16 mouse cellular contexts compared by ENCODE assay signal in the genomic region with DNA sequence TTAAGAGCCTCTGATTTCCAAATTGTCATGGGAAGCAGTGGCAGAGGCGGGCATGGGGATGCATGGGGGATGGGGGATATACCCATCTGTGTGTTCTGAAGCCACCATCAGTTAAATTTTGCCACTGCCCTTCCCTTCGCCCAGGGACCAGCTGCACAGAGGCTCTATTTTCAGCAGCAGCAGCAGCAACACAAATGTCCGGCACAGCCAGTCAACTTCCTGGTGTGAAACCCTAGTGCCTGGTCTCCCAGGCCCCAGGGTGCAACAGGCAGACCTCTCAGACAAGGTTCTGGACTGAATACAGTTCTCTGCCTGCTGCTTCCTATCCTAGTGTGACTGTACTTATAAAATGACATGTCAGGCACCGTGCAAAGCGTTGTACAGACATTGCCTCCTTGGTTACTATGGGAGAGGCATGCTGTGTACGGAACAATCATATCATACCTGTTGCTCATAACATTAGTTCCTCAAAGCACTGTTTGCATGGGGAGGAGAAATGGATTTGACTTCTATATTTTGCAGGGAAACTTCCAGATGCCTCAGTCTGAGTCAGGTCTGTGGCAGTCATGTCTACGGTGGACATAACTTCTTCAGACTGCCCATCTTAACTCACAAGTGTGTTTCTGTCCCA.
A peak's percentile ranks its signal among the peaks of the same experiment; 100 is the strongest.
DNase-seq lines count a peak whose midpoint lies in the region; ATAC-seq and TF ChIP-seq lines count a peak whose summit lies in the region.
"Had no signal": no experiment of that assay in that cellular context is flagged by ENCODE, and none has a peak within 500 bp of the region (broad histone marks: within the 10 kb centered on the region; RNA-seq: fewer than 3 reads in every experiment).

No protein-coding gene starts in this region.

- DNase-seq in heart, adult 8-10 months (ENCODE audit: low spot score), result no peak
- no peak for DNase-seq in embryonic facial prominence, embryonic 10.5 days (ENCODE audit: low spot score)
- no peak for DNase-seq in forebrain, postnatal 0 days
- DNase-seq: cerebellum, adult 8-10 months; embryo, embryonic 11 days; kidney, adult 2 months; liver, embryonic 13.5 days; lung, postnatal 14 days; thymus, postnatal 36 days had no signal

- no peak overlapping the region for H3K4me2 ChIP-seq in heart, embryonic 14.5 days (ENCODE audit: low read length)
- H3K4me2 ChIP-seq in heart, embryonic 16.5 days (ENCODE audit: low read depth, low read length), result no peak overlapping the region
- H3K4me2 ChIP-seq in stomach, embryonic 14.5 days (replicated peaks; ENCODE audit: low read depth, low read length), result no peak overlapping the region
- no peak overlapping the region for H3K4me2 ChIP-seq in forebrain, postnatal 0 days (ENCODE audit: low read depth)
- H3K4me2 ChIP-seq: hindbrain, embryonic 12.5 days; liver, embryonic 13.5 days; midbrain, embryonic 11.5 days had no signal

- peaks cover 42 to 59% of the 10 kb centered on the region in 2 experiments for H3K4me1 ChIP-seq in heart, embryonic 14.5 days (ENCODE audit: control insufficient read depth in 2 of 2, insufficient read depth in 2 of 2, low read length in 2 of 2)
- peaks cover 60% of the 10 kb centered on the region for H3K4me1 ChIP-seq in embryonic facial prominence, embryonic 10.5 days
- H3K4me1 ChIP-seq in heart, embryonic 16.5 days (ENCODE audit: control insufficient read depth, insufficient read depth, low read length), result peaks cover 27% of the 10 kb centered on the region
- H3K4me1 ChIP-seq in stomach, embryonic 14.5 days (ENCODE audit: control insufficient read depth, insufficient read depth, low read length), result peaks cover 31% of the 10 kb centered on the region
- no peaks in the 10 kb centered on the region for H3K4me1 ChIP-seq in forebrain, postnatal 0 days (ENCODE audit: insufficient read depth)

- peak overlapping the region; percentile 13; the same call in 1 of the 2 replicates for H3K9ac ChIP-seq in heart, embryonic 14.5 days (ENCODE audit: low read length)
- no peak overlapping the region for H3K9ac ChIP-seq in heart, embryonic 16.5 days (ENCODE audit: low read length)
- H3K9ac ChIP-seq in stomach, embryonic 14.5 days (replicated peaks; ENCODE audit: low read depth, low read length), result no peak overlapping the region
- no peak overlapping the region for H3K9ac ChIP-seq in forebrain, postnatal 0 days
- H3K9ac ChIP-seq: hindbrain, embryonic 12.5 days; liver, embryonic 13.5 days had no signal

- H3K27me3 ChIP-seq in heart, embryonic 14.5 days (ENCODE audit: control insufficient read depth, insufficient read depth, low read length), result no peaks in the 10 kb centered on the region
- H3K27me3 ChIP-seq in embryonic facial prominence, embryonic 10.5 days (replicated peaks; ENCODE audit: low read depth, poor library complexity, severe bottlenecking), result peaks cover 14% of the 10 kb centered on the region; the same call in 1 of the 2 replicates
- H3K27me3 ChIP-seq in heart, embryonic 16.5 days (ENCODE audit: control insufficient read depth, insufficient read depth, low read length), result no peaks in the 10 kb centered on the region
- H3K27me3 ChIP-seq in stomach, embryonic 14.5 days (ENCODE audit: control insufficient read depth, insufficient read depth, low read length), result no peaks in the 10 kb centered on the region
- no peaks in the 10 kb centered on the region for H3K27me3 ChIP-seq in forebrain, postnatal 0 days (ENCODE audit: insufficient read depth, low read length)
- H3K27me3 ChIP-seq: liver, embryonic 13.5 days had no signal

- H3K9me3 ChIP-seq in heart, embryonic 14.5 days (ENCODE audit: control insufficient read depth, low read length), result no peaks in the 10 kb centered on the region
- H3K9me3 ChIP-seq in embryonic facial prominence, embryonic 10.5 days, result no peaks in the 10 kb centered on the region
- no peaks in the 10 kb centered on the region for H3K9me3 ChIP-seq in heart, embryonic 16.5 days (replicated peaks; ENCODE audit: control insufficient read depth, low read length)
- H3K9me3 ChIP-seq in stomach, embryonic 14.5 days (ENCODE audit: control insufficient read depth, low read depth, low read length), result no peaks in the 10 kb centered on the region
- H3K9me3 ChIP-seq in forebrain, postnatal 0 days (ENCODE audit: low read length), result no peaks in the 10 kb centered on the region
- H3K9me3 ChIP-seq: forebrain, embryonic 10.5 days; hindbrain, embryonic 12.5 days; liver, embryonic 13.5 days had no signal

- WGBS in heart, embryonic 14.5 days, result 60% methylated on average over 7 of the region's 7 CpGs
- WGBS in embryonic facial prominence, embryonic 10.5 days, result 76% methylated on average over 7 of the region's 7 CpGs
- WGBS in heart, embryonic 16.5 days, result 56% methylated on average over 7 of the region's 7 CpGs
- WGBS in stomach, embryonic 14.5 days, result 75% methylated on average over 7 of the region's 7 CpGs
- WGBS in forebrain, postnatal 0 days, result 81% methylated on average over 7 of the region's 7 CpGs

- no peaks in the 10 kb centered on the region for H3K36me3 ChIP-seq in heart, embryonic 14.5 days (ENCODE audit: control insufficient read depth, insufficient read depth, low read length)
- no peaks in the 10 kb centered on the region for H3K36me3 ChIP-seq in embryonic facial prominence, embryonic 10.5 days (replicated peaks)
- H3K36me3 ChIP-seq in heart, embryonic 16.5 days (ENCODE audit: control insufficient read depth, insufficient read depth), result no peaks in the 10 kb centered on the region
- no peaks in the 10 kb centered on the region for H3K36me3 ChIP-seq in stomach, embryonic 14.5 days (ENCODE audit: control insufficient read depth, insufficient read depth, low read length)
- H3K36me3 ChIP-seq in forebrain, postnatal 0 days (ENCODE audit: insufficient read depth), result no peaks in the 10 kb centered on the region
- H3K36me3 ChIP-seq: forebrain, embryonic 10.5 days; hindbrain, embryonic 12.5 days; liver, embryonic 13.5 days had no signal

- peak overlapping the region; percentile 44 to 62 for H3K27ac ChIP-seq in heart, embryonic 14.5 days (replicated peaks in 1 of 2; ENCODE audit: control insufficient read depth in 1 of 2, insufficient read depth in 1 of 2, low read depth in 2 of 2, low read length in 2 of 2)
- 0 out of 2 replicates have a peak overlapping the region, but pooled peaks have one; percentile 48 for H3K27ac ChIP-seq in embryonic facial prominence, embryonic 10.5 days (replicated peaks)
- H3K27ac ChIP-seq in heart, embryonic 16.5 days (ENCODE audit: low read length), result peak overlapping the region; percentile 55; the same call in 1 of the 2 replicates
- H3K27ac ChIP-seq in stomach, embryonic 14.5 days (ENCODE audit: low read length), result 0 out of 2 replicates have a peak overlapping the region, but pooled peaks have one; percentile 7
- H3K27ac ChIP-seq in forebrain, postnatal 0 days (ENCODE audit: low read depth, low read length), result no peak overlapping the region
- H3K27ac ChIP-seq: hindbrain, embryonic 12.5 days; liver, embryonic 13.5 days had no signal

- H3K4me3 ChIP-seq in heart, embryonic 14.5 days (ENCODE audit: control insufficient read depth in 1 of 2, insufficient read depth in 1 of 2, low read depth in 1 of 2, low read length in 2 of 2), result no peak overlapping the region
- H3K4me3 ChIP-seq in embryonic facial prominence, embryonic 10.5 days, result no peak overlapping the region
- no peak overlapping the region for H3K4me3 ChIP-seq in heart, embryonic 16.5 days (ENCODE audit: low read length)
- H3K4me3 ChIP-seq in stomach, embryonic 14.5 days (ENCODE audit: low read depth, low read length), result no peak overlapping the region
- no peak overlapping the region for H3K4me3 ChIP-seq in forebrain, postnatal 0 days (ENCODE audit: low read depth, low read length)
- H3K4me3 ChIP-seq: forebrain, embryonic 10.5 days; hindbrain, embryonic 12.5 days; liver, embryonic 13.5 days had no signal

- no peak for ATAC-seq in heart, embryonic 14.5 days (ENCODE audit: insufficient number of reproducible peaks, insufficient read depth, low FRiP score, low read depth)
- no peak for ATAC-seq in heart, embryonic 16.5 days (replicated peaks; ENCODE audit: extremely low read depth, insufficient read depth, low FRiP score)
- ATAC-seq in stomach, embryonic 14.5 days (ENCODE audit: insufficient number of reproducible peaks, insufficient read depth, low FRiP score, low read depth), result no peak
- ATAC-seq in megakaryocyte progenitor cell, adult 5-6 weeks (replicated peaks; ENCODE audit: poor library complexity), result no peak
- no peak for ATAC-seq in forebrain, postnatal 0 days

- no peak for TF ChIP-seq CTCF in forebrain, postnatal 0 days (IDR thresholded peaks at IDR 0.05; ENCODE audit: low read depth)
